Mouse (Mus musculus) kidney, embryonic 14.5 days (tissue): ENCODE data around the gene Uvrag. TPM values are rescaled to one million over a fixed set of nuclear protein-coding genes. Genes with fewer than 3 reads are reported as not detected.
A peak's percentile ranks its signal among the peaks of the same experiment; 100 is the strongest.

ENCODE experiments used
- ATAC-seq: fragments of 200-750 bp; cut with Nextera tagmentation; 2 replicates; pipeline ENCODE4 v1.8.0; 2017; ENCODE audit warnings: moderate number of reproducible peaks, mild to moderate bottlenecking, moderate TSS enrichment, moderate library complexity; ENCODE audit not compliant: low FRiP score, low TSS enrichment
- H3K27ac ChIP-seq: fragments of 300-500 bp; sonication (generic); 2 replicates; pipeline ENCODE4 v1.5.1; 2014; ENCODE audit warnings: low read depth, mild to moderate bottlenecking, low read length, moderate library complexity, mixed read lengths
- H3K27me3 ChIP-seq: fragments of 300-500 bp; sonication (generic); 2 replicates; pipeline ENCODE4 v1.6.1; 2014; ENCODE audit warnings: mild to moderate bottlenecking, low read length; ENCODE audit not compliant: control insufficient read depth, insufficient read depth
- H3K36me3 ChIP-seq: fragments of 300-500 bp; sonication (generic); 2 replicates; pipeline ENCODE4 v1.6.1; 2014; ENCODE audit warnings: low read length, mixed read lengths; ENCODE audit not compliant: control insufficient read depth, insufficient read depth
- H3K4me1 ChIP-seq: fragments of 300-500 bp; sonication (generic); 2 replicates; pipeline ENCODE4 v1.6.1; 2014; ENCODE audit warnings: low read length, mixed read lengths; ENCODE audit not compliant: control insufficient read depth, insufficient read depth
- H3K4me2 ChIP-seq: fragments of 300-500 bp; sonication (generic); replicated peaks from 2 replicates; pipeline ENCODE4 v1.6.1; 2014; ENCODE audit warnings: low read depth, mild to moderate bottlenecking, low read length
- H3K4me3 ChIP-seq: fragments of 300-500 bp; sonication (generic); 2 replicates; pipeline ENCODE4 v1.5.1; 2014; ENCODE audit warnings: mild to moderate bottlenecking, low read length
- H3K9ac ChIP-seq: fragments of 300-500 bp; sonication (generic); 2 replicates; pipeline ENCODE4 v1.6.1; 2014; ENCODE audit warnings: low read depth, mild to moderate bottlenecking, low read length, moderate library complexity
- H3K9me3 ChIP-seq: fragments of 300-500 bp; sonication (generic); 2 replicates; pipeline ENCODE4 v1.6.1; 2016; ENCODE audit warnings: low read length; ENCODE audit not compliant: control insufficient read depth
- WGBS: fragments of 180-500 bp; shearing (Covaris S2); extraction: QIAGEN DNeasy Blood & Tissue Kit; methylation state at CpG from one replicate; pipeline ENCODE4 v1.1.7; 2014; 5-methylcytosine and 5-hydroxymethylcytosine counted together
- polyA plus RNA-seq: library from polyadenylated mRNA; unstranded; fragments of >200 nt; fragmentation: Nextera tagmentation; extraction: Ambion mirVana; gene quantifications from 2 replicates; pipeline ENCODE4 v1.2.1, GENCODE M21; 2014

The Uvrag gene
- polyA plus RNA-seq, 1 experiment from 2014 or later = 22.7 TPM

GRCm38 (mm10) chr7:99126057-99126456 lies 14.9 kb downstream of the Uvrag start:
- ATAC-seq = no peak

DNA sequence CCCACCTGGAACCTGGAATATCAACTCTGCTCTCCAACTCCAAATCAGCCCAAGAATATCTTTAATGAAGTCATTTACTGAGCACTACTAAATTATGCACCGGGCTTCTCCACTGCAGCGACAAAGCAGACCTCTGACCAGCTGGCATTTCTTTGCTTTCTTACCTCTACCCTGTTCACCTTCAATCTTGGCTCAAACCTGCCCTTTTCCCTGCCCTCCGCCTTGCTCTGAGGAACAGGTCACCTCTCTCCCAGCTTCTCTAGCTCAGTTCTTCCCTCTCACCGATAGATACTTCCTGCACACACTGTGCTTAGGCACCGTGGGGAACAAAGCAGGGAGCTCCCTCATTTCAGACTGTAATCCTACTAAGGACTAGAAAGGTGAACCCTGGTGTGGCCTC lies 18.3 kb downstream of the Uvrag start:
- H3K4me2 ChIP-seq = no peak overlapping the region
- H3K4me3 ChIP-seq = no peak overlapping the region
- H3K9me3 ChIP-seq = peaks cover 4% of the 10 kb centered on the region; the same call in 1 of the 2 replicates
- no peak overlapping the region for H3K27ac ChIP-seq
- 0 out of 2 replicates have a peak overlapping the region, but pooled peaks have one; percentile 4 for H3K9ac ChIP-seq
- H3K4me1 ChIP-seq = peaks cover 13% of the 10 kb centered on the region
- H3K36me3 ChIP-seq = no peaks in the 10 kb centered on the region
- no peak for ATAC-seq
- 70% methylated on average over 5 of the region's 5 CpGs for WGBS
- no peaks in the 10 kb centered on the region for H3K27me3 ChIP-seq

More at GRCm38 (mm10) chr7:99126057-99126456, 14.9 kb downstream of the Uvrag start:
- Histone ChIP-seq H3K4me3 (no peak overlapping the region), H3K9me3 (peaks cover 4% of the 10 kb centered on the region; the same call in 1 of the 2 replicates), H3K27ac (no peak overlapping the region), H3K4me1 (peaks cover 31% of the 10 kb centered on the region), H3K9ac (no peak overlapping the region), H3K36me3 (no peaks in the 10 kb centered on the region), H3K27me3 (no peaks in the 10 kb centered on the region), H3K4me2 (no peak overlapping the region)
- WGBS = 83% methylated on average over 8 of the region's 8 CpGs

GRCm38 (mm10) chr7:99120865-99121521 lies 19.9 kb downstream of the Uvrag start:
- no peak overlapping the region for H3K4me3 ChIP-seq
- 0 out of 2 replicates have a peak, but pooled peaks cover 3% of the 10 kb centered on the region for H3K4me1 ChIP-seq
- H3K27me3 ChIP-seq = no peaks in the 10 kb centered on the region
- no peak overlapping the region for H3K9ac ChIP-seq
- ATAC-seq = no peak
- no peaks in the 10 kb centered on the region for H3K36me3 ChIP-seq
- 78% methylated on average over 5 of the region's 5 CpGs for WGBS
- H3K27ac ChIP-seq = no peak overlapping the region
- no peak overlapping the region for H3K4me2 ChIP-seq
- peaks cover 4% of the 10 kb centered on the region; the same call in 1 of the 2 replicates for H3K9me3 ChIP-seq

- H3K36me3 ChIP-seq = no peaks in the 10 kb centered on the region
- H3K4me2 ChIP-seq = no peak overlapping the region
- H3K4me3 ChIP-seq = no peak overlapping the region
- no peak for ATAC-seq
- 0 out of 2 replicates have a peak, but pooled peaks cover 3% of the 10 kb centered on the region for H3K4me1 ChIP-seq
- peaks cover 4% of the 10 kb centered on the region; the same call in 1 of the 2 replicates for H3K9me3 ChIP-seq
- H3K9ac ChIP-seq = no peak overlapping the region
- H3K27ac ChIP-seq = no peak overlapping the region
- H3K27me3 ChIP-seq = no peaks in the 10 kb centered on the region
- WGBS = 36% methylated on average over 4 of the region's 4 CpGs
Observed at GRCm38 (mm10) chr7:99120082-99120481, 20.9 kb downstream of the Uvrag start.

DNA sequence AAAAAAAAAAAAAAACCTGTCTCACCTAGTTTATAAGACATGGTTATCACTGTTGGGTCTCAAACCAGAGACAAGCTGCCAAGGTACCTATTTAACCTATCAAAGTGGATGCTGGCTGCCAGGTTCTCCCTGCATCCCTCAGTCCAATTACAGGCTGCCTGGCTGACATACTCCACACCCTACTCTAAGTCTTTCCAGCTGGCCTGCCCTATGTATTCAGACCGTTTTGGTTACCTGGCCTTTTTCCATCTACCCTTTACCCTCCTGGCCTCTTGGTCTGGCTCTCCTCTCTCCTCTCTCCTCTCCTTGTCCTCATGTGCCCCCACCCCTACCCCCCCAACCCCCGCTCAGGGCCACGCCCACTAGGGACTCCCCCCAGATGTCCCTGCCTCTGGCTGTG lies 24.2 kb downstream of the Uvrag start:
- H3K4me1 ChIP-seq = no peaks in the 10 kb centered on the region
- no peak for ATAC-seq
- WGBS = 77% methylated on average over 3 of the region's 3 CpGs
- H3K4me3 ChIP-seq = no peak overlapping the region
- no peak overlapping the region for H3K27ac ChIP-seq
- H3K27me3 ChIP-seq = no peaks in the 10 kb centered on the region
- H3K36me3 ChIP-seq = no peaks in the 10 kb centered on the region
- H3K9me3 ChIP-seq = no peaks in the 10 kb centered on the region
- no peak overlapping the region for H3K4me2 ChIP-seq
- no peak overlapping the region for H3K9ac ChIP-seq

DNA sequence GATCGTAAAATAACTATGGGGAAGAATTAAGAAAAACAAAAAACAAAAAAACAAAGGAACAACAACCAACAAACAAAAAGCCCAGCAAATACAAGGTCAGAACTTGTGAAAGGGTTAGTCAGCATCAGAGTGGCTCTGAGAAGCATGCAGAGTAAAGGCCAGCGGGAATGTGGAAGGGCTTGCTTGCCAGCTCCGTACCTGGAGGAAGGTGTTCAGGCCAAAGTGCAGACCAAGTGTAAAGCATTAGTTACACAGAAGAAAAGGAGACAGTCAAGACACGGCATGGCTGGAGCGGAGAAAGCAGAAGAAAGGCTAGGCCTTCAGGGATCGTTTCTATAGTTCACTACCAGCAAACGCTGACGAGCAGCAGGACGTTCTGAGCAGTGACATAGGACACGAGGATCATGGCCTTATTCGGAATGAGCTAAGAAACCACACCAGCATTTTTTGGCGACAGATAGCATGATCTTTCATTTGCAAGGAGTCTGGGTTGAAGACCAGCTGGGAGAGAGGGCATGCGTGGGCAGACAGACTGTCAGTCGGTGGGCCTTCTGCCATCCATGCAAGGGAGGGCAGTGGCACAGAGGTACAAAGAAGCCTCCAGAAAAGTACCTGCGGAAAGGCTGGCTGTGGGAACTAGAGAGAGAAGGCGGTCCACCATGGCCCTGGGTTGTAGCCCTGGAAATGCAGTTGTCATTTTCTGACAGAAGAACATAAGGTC lies 26.8 kb downstream of the Uvrag start:
- Histone ChIP-seq H3K4me1 (no peaks in the 10 kb centered on the region), H3K27me3 (no peaks in the 10 kb centered on the region), H3K27ac (no peak overlapping the region), H3K4me3 (no peak overlapping the region), H3K36me3 (no peaks in the 10 kb centered on the region), H3K4me2 (no peak overlapping the region), H3K9me3 (no peaks in the 10 kb centered on the region), H3K9ac (no peak overlapping the region)
- no peak for ATAC-seq
- WGBS = 77% methylated on average over 16 of the region's 16 CpGs

DNA sequence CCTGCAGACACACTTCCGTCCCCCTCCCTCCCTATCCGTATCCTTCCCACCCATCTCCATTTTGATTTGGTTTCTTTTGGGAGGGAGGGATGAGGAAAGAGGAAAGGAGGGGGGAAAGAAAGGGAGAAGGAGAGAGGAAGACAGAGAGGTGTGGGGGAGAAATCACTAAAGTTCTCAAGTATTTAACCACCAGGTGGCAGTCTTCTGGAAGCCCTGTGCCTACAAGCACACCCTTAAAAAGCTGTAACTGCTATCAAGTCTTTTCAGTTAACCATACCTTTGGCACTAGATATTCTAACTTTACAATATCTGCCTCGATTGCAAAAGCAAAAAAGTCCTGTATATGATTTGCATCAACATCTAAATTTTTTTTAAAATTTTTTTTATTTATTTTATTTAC lies 33.4 kb downstream of the Uvrag start:
- no peak overlapping the region for H3K27ac ChIP-seq
- H3K4me3 ChIP-seq = no peak overlapping the region
- H3K27me3 ChIP-seq = no peaks in the 10 kb centered on the region
- no peaks in the 10 kb centered on the region for H3K9me3 ChIP-seq
- H3K36me3 ChIP-seq = no peaks in the 10 kb centered on the region
- no peak overlapping the region for H3K9ac ChIP-seq
- H3K4me2 ChIP-seq = no peak overlapping the region
- ATAC-seq = no peak
- WGBS = 54% methylated on average over 3 of the region's 3 CpGs
- peaks cover 14% of the 10 kb centered on the region for H3K4me1 ChIP-seq

- H3K4me3 ChIP-seq = no peak overlapping the region
- no peaks in the 10 kb centered on the region for H3K27me3 ChIP-seq
- H3K27ac ChIP-seq = no peak overlapping the region
- H3K36me3 ChIP-seq = no peaks in the 10 kb centered on the region
- H3K4me1 ChIP-seq = peaks cover 22% of the 10 kb centered on the region
- ATAC-seq = peak; percentile 53; the same call in 1 of the 2 replicates
- H3K9ac ChIP-seq = no peak overlapping the region
- H3K4me2 ChIP-seq = no peak overlapping the region
- no peaks in the 10 kb centered on the region for H3K9me3 ChIP-seq
- WGBS = 20% methylated on average over 4 of the region's 4 CpGs
Observed at GRCm38 (mm10) chr7:99106714-99107270, 34.1 kb downstream of the Uvrag start.
